Mouse (Mus musculus) midbrain, embryonic 13.5 days (tissue): ENCODE measurements at regions not wholly inside any gene's neighbourhood (a gene's known extent, or its start where the extent isn't known, plus 50 kb on each side); places are given as distances from the start of the nearest gene placed in this dataset.

Experiments used
- ATAC-seq: fragments of 200-750 bp; cut with Nextera tagmentation; 2 replicates; pipeline ENCODE4 v1.8.0; 2017; ENCODE audit warnings: mild to moderate bottlenecking, moderate TSS enrichment, moderate library complexity
- H3K27ac ChIP-seq: fragments of 300-500 bp; sonication (generic); 2 replicates; pipeline ENCODE4 v1.5.1; 2015; ENCODE audit warnings: inconsistent platforms, mild to moderate bottlenecking, moderate library complexity
- H3K27me3 ChIP-seq: fragments of 300-500 bp; sonication (generic); 2 replicates; pipeline ENCODE4 v1.6.1; 2015; ENCODE audit warnings: mild to moderate bottlenecking, inconsistent platforms
- H3K36me3 ChIP-seq: fragments of 300-500 bp; sonication (generic); 2 replicates; pipeline ENCODE4 v1.6.1; 2015; ENCODE audit warnings: mild to moderate bottlenecking, inconsistent platforms
- H3K4me1 ChIP-seq: fragments of 300-500 bp; sonication (generic); replicated peaks from 2 replicates; pipeline ENCODE4 v1.6.1; 2015; ENCODE audit warnings: inconsistent platforms
- H3K4me2 ChIP-seq: fragments of 300-500 bp; sonication (generic); replicated peaks from 2 replicates; pipeline ENCODE4 v1.6.1; 2015; ENCODE audit warnings: moderate library complexity, mild to moderate bottlenecking, inconsistent platforms
- H3K4me3 ChIP-seq: fragments of 300-500 bp; sonication (generic); replicated peaks from 2 replicates; pipeline ENCODE4 v1.5.1; 2015; ENCODE audit warnings: mild to moderate bottlenecking, inconsistent platforms
- H3K9ac ChIP-seq: fragments of 300-500 bp; sonication (generic); replicated peaks from 2 replicates; pipeline ENCODE4 v1.6.1; 2015; ENCODE audit warnings: mild to moderate bottlenecking, inconsistent platforms
- H3K9me3 ChIP-seq: fragments of 300-500 bp; sonication (generic); 2 replicates; pipeline ENCODE4 v1.6.1; 2016; ENCODE audit warnings: mild to moderate bottlenecking, inconsistent platforms
- WGBS: fragments of 180-500 bp; shearing (Covaris S2); methylation state at CpG from one replicate; pipeline ENCODE4 v1.1.7; 2015; 5-methylcytosine and 5-hydroxymethylcytosine counted together

GRCm38 (mm10) chr13:102174896-102175295 lies 406.9 kb upstream of the Pik3r1 start:
- Histone ChIP-seq H3K4me2 (no peak overlapping the region), H3K36me3 (no peaks in the 10 kb centered on the region), H3K27me3 (no peaks in the 10 kb centered on the region), H3K4me3 (no peak overlapping the region), H3K4me1 (0 out of 2 replicates have a peak, but pooled peaks cover 3% of the 10 kb centered on the region), H3K9ac (no peak overlapping the region), H3K27ac (no peak overlapping the region), H3K9me3 (no peaks in the 10 kb centered on the region)
- 88% methylated on average over 2 of the region's 2 CpGs for WGBS
- no peak for ATAC-seq

- 95% methylated on average over 1 of the region's 1 CpGs for WGBS
- no peaks in the 10 kb centered on the region for H3K9me3 ChIP-seq
- ATAC-seq: no peak
Observed at GRCm38 (mm10) chr13:102175406-102175805, 407.4 kb upstream of the Pik3r1 start.

GRCm38 (mm10) chr13:102176456-102176855 lies 408.4 kb upstream of the Pik3r1 start:
- ATAC-seq: no peak
- Histone ChIP-seq H3K36me3 (no peaks in the 10 kb centered on the region), H3K4me3 (no peak overlapping the region), H3K27ac (no peak overlapping the region), H3K9me3 (no peaks in the 10 kb centered on the region), H3K4me2 (no peak overlapping the region), H3K27me3 (no peaks in the 10 kb centered on the region), H3K9ac (no peak overlapping the region), H3K4me1 (0 out of 2 replicates have a peak, but pooled peaks cover 3% of the 10 kb centered on the region)
- WGBS: 89% methylated on average over 2 of the region's 2 CpGs

More at GRCm38 (mm10) chr13:102175406-102175805, 407.4 kb upstream of the Pik3r1 start:
- Histone ChIP-seq H3K27ac (no peak overlapping the region), H3K4me1 (0 out of 2 replicates have a peak, but pooled peaks cover 3% of the 10 kb centered on the region), H3K4me2 (no peak overlapping the region), H3K9ac (no peak overlapping the region), H3K36me3 (no peaks in the 10 kb centered on the region), H3K27me3 (no peaks in the 10 kb centered on the region), H3K4me3 (no peak overlapping the region)

GRCm38 (mm10) chr13:102194716-102195115 lies 426.7 kb upstream of the Pik3r1 start:
- no peak overlapping the region for H3K9ac ChIP-seq
- ATAC-seq: no peak
- H3K27ac ChIP-seq: no peak overlapping the region

GRCm38 (mm10) chr13:102202301-102202700 lies 434.3 kb upstream of the Pik3r1 start:
- no peak overlapping the region for H3K9ac ChIP-seq
- no peak overlapping the region for H3K27ac ChIP-seq
- H3K36me3 ChIP-seq: no peaks in the 10 kb centered on the region
- no peak overlapping the region for H3K4me2 ChIP-seq
- H3K27me3 ChIP-seq: no peaks in the 10 kb centered on the region
- H3K9me3 ChIP-seq: no peaks in the 10 kb centered on the region; the same call in 1 of the 2 replicates
- H3K4me3 ChIP-seq: no peak overlapping the region
- H3K4me1 ChIP-seq: no peaks in the 10 kb centered on the region
- 89% methylated on average over 1 of the region's 1 CpGs for WGBS
- ATAC-seq: no peak

More at GRCm38 (mm10) chr13:102194716-102195115, 426.7 kb upstream of the Pik3r1 start:
- Histone ChIP-seq H3K4me3 (no peak overlapping the region), H3K4me2 (no peak overlapping the region), H3K4me1 (no peaks in the 10 kb centered on the region), H3K36me3 (no peaks in the 10 kb centered on the region), H3K9me3 (no peaks in the 10 kb centered on the region), H3K27me3 (no peaks in the 10 kb centered on the region)

GRCm38 (mm10) chr13:102218486-102218885 lies 450.5 kb upstream of the Pik3r1 start:
- Histone ChIP-seq H3K9me3 (no peaks in the 10 kb centered on the region), H3K4me2 (no peak overlapping the region), H3K9ac (no peak overlapping the region), H3K36me3 (no peaks in the 10 kb centered on the region), H3K4me3 (no peak overlapping the region), H3K27ac (no peak overlapping the region), H3K27me3 (no peaks in the 10 kb centered on the region), H3K4me1 (no peaks in the 10 kb centered on the region)
- ATAC-seq: no peak
- 88% methylated on average over 11 of the region's 11 CpGs for WGBS

GRCm38 (mm10) chr13:102231048-102231447 lies 462.3 kb upstream of the Cd180 start:
- H3K36me3 ChIP-seq: no peaks in the 10 kb centered on the region
- WGBS: 90% methylated on average over 7 of the region's 7 CpGs

GRCm38 (mm10) chr13:102232291-102232936 lies 460.9 kb upstream of the Cd180 start:
- no peak for ATAC-seq
- Histone ChIP-seq H3K4me1 (no peaks in the 10 kb centered on the region), H3K27ac (no peak overlapping the region), H3K36me3 (no peaks in the 10 kb centered on the region), H3K9ac (no peak overlapping the region), H3K4me2 (no peak overlapping the region), H3K27me3 (no peaks in the 10 kb centered on the region), H3K9me3 (no peaks in the 10 kb centered on the region), H3K4me3 (no peak overlapping the region)
- 79% methylated on average over 4 of the region's 4 CpGs for WGBS

More at GRCm38 (mm10) chr13:102231048-102231447, 462.3 kb upstream of the Cd180 start:
- Histone ChIP-seq H3K27me3 (no peaks in the 10 kb centered on the region), H3K9ac (no peak overlapping the region), H3K4me3 (no peak overlapping the region), H3K27ac (no peak overlapping the region), H3K4me2 (no peak overlapping the region), H3K9me3 (no peaks in the 10 kb centered on the region), H3K4me1 (no peaks in the 10 kb centered on the region)
- ATAC-seq: no peak

- Histone ChIP-seq H3K4me2 (no peak overlapping the region), H3K36me3 (no peaks in the 10 kb centered on the region), H3K4me1 (peaks cover 8% of the 10 kb centered on the region), H3K27ac (no peak overlapping the region), H3K9ac (no peak overlapping the region), H3K4me3 (no peak overlapping the region), H3K9me3 (no peaks in the 10 kb centered on the region), H3K27me3 (no peaks in the 10 kb centered on the region)
- ATAC-seq: no peak
- WGBS: 58% methylated on average over 2 of the region's 2 CpGs
Observed at GRCm38 (mm10) chr13:102250884-102251283, 442.5 kb upstream of the Cd180 start.

GRCm38 (mm10) chr13:102251709-102252108 lies 441.6 kb upstream of the Cd180 start:
- Histone ChIP-seq H3K27ac (no peak overlapping the region), H3K4me3 (no peak overlapping the region), H3K9me3 (no peaks in the 10 kb centered on the region), H3K36me3 (no peaks in the 10 kb centered on the region), H3K27me3 (no peaks in the 10 kb centered on the region), H3K4me2 (no peak overlapping the region), H3K4me1 (peaks cover 8% of the 10 kb centered on the region), H3K9ac (no peak overlapping the region)
- ATAC-seq: no peak
- 86% methylated on average over 5 of the region's 5 CpGs for WGBS

- Histone ChIP-seq H3K4me3 (no peak overlapping the region), H3K9ac (no peak overlapping the region), H3K4me2 (no peak overlapping the region), H3K4me1 (peaks cover 8% of the 10 kb centered on the region), H3K9me3 (no peaks in the 10 kb centered on the region), H3K36me3 (no peaks in the 10 kb centered on the region), H3K27me3 (no peaks in the 10 kb centered on the region), H3K27ac (no peak overlapping the region)
- ATAC-seq: no peak
- 88% methylated on average over 7 of the region's 7 CpGs for WGBS
Observed at GRCm38 (mm10) chr13:102255401-102256371, 437.7 kb upstream of the Cd180 start.

GRCm38 (mm10) chr13:102258207-102258606 lies 435.2 kb upstream of the Cd180 start:
- peaks cover 5% of the 10 kb centered on the region for H3K4me1 ChIP-seq
- H3K4me3 ChIP-seq: no peak overlapping the region
- 86% methylated on average over 8 of the region's 8 CpGs for WGBS
- H3K9me3 ChIP-seq: no peaks in the 10 kb centered on the region
- no peaks in the 10 kb centered on the region for H3K27me3 ChIP-seq
- H3K27ac ChIP-seq: no peak overlapping the region
- H3K9ac ChIP-seq: no peak overlapping the region
- H3K36me3 ChIP-seq: no peaks in the 10 kb centered on the region
- H3K4me2 ChIP-seq: no peak overlapping the region
- ATAC-seq: no peak
